Mouse (Mus musculus): ENCODE measurements around the gene Wfdc9. TPM values are rescaled to one million over a fixed set of nuclear protein-coding genes. Genes with fewer than 3 reads are reported as not detected.

The Wfdc9 gene
- polyA plus RNA-seq, 1 experiment from 2014 or later: not detected

DNA sequence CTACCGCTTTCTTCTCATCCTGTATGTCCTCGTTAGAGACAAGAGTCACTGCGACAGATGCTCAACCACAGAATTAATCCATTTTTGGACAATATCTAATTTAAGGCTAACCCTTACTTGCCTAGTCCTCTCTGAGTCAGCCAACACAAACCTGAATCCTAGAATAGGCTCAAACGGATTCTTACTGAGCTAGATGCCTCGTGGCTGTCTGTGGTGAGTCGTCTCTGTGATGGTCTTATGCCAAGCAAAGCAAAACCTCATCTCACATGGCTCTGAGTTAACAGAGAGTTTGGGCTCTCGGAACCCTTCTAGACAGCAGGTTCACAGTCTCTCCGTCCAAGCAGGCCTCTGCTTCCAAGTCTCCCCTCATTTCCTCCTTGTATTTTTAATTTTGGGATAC is 52.0 kb downstream of the Wfdc9 start:
- no peak overlapping the region for H3K27ac ChIP-seq (ENCODE audit: low read depth, low read length)
- no peak overlapping the region for H3K4me2 ChIP-seq (replicated peaks; ENCODE audit: low read depth)
- no peaks in the 10 kb centered on the region for H3K27me3 ChIP-seq (replicated peaks; ENCODE audit: control insufficient read depth, insufficient read depth, low read length)
- H3K4me1 ChIP-seq (replicated peaks; ENCODE audit: control insufficient read depth, insufficient read depth, low read length): no peaks in the 10 kb centered on the region
- 95% methylated on average over 8 of the region's 8 CpGs for WGBS
- no peaks in the 10 kb centered on the region for H3K9me3 ChIP-seq (ENCODE audit: control insufficient read depth)
- no peaks in the 10 kb centered on the region for H3K36me3 ChIP-seq (ENCODE audit: control insufficient read depth, insufficient read depth)
- TF ChIP-seq CTCF (IDR thresholded peaks at IDR 0.05; ENCODE audit: low read depth): no peak
- no peak overlapping the region for H3K9ac ChIP-seq (ENCODE audit: low read depth, low read length)
- ATAC-seq: no peak
- H3K4me3 ChIP-seq (ENCODE audit: low read depth, low read length): no peak overlapping the region

DNA sequence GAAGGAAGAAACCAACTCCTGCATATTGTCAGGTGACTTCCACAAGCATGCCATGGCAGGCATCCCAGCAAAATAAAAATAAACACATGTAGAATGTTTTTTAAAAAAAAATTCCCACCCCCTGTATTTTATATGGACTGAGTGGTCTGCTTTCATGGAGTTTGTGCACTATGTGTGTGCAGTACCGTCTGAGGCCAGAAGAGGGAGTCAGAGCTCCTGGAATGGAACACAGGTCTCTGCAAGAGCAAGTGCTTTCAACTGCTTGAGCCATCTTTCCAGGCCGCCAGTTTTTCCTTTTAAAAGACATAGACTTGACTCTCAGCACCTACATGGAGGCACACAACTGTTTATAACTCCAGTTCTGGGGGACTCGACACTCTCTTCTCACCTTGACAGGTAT is 52.9 kb downstream of the Wfdc9 start:
- H3K27me3 ChIP-seq (replicated peaks; ENCODE audit: control insufficient read depth, insufficient read depth, low read length): no peaks in the 10 kb centered on the region
- H3K9ac ChIP-seq (ENCODE audit: low read depth, low read length): no peak overlapping the region
- H3K9me3 ChIP-seq (ENCODE audit: control insufficient read depth): no peaks in the 10 kb centered on the region
- no peaks in the 10 kb centered on the region for H3K4me1 ChIP-seq (replicated peaks; ENCODE audit: control insufficient read depth, insufficient read depth, low read length)
- no peak; the same call in 1 of the 2 replicates for TF ChIP-seq CTCF (IDR thresholded peaks at IDR 0.05; ENCODE audit: low read depth)
- no peak for ATAC-seq
- 89% methylated on average over 3 of the region's 3 CpGs for WGBS
- no peak overlapping the region for H3K4me2 ChIP-seq (replicated peaks; ENCODE audit: low read depth)
- no peaks in the 10 kb centered on the region for H3K36me3 ChIP-seq (ENCODE audit: control insufficient read depth, insufficient read depth)
- no peak overlapping the region for H3K4me3 ChIP-seq (ENCODE audit: low read depth, low read length)
- no peak overlapping the region for H3K27ac ChIP-seq (ENCODE audit: low read depth, low read length)

DNA sequence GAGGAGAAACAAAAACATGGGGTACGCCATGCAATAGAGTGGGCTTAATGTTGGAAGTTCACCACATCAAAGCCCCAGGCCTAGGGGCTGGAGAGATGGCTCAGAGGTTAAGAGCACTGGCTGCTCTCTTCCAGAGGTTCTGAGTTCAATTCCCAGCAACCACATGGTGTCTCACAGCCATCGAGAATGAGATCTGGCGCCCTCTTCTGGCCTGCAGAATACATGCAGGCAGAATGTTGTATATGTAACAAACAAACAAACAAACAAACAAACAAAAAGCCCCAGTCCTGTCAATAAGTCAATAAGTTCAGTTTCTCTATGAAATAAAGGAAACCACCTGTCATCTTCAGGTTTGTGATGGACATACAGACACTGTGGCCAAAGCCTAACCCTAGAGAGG is 56.2 kb downstream of the Wfdc9 start:
- H3K9ac ChIP-seq (ENCODE audit: low read depth, low read length): no peak overlapping the region
- no peak for ATAC-seq
- 65% methylated on average over 3 of the region's 3 CpGs for WGBS
- no peak overlapping the region for H3K27ac ChIP-seq (ENCODE audit: low read depth, low read length)
- no peaks in the 10 kb centered on the region for H3K27me3 ChIP-seq (replicated peaks; ENCODE audit: control insufficient read depth, insufficient read depth, low read length)
- H3K9me3 ChIP-seq (ENCODE audit: control insufficient read depth): no peaks in the 10 kb centered on the region
- H3K4me3 ChIP-seq (ENCODE audit: low read depth, low read length): no peak overlapping the region
- no peaks in the 10 kb centered on the region for H3K4me1 ChIP-seq (replicated peaks; ENCODE audit: control insufficient read depth, insufficient read depth, low read length)
- H3K36me3 ChIP-seq (ENCODE audit: control insufficient read depth, insufficient read depth): no peaks in the 10 kb centered on the region
- no peak overlapping the region for H3K4me2 ChIP-seq (replicated peaks; ENCODE audit: low read depth)
- TF ChIP-seq CTCF (IDR thresholded peaks at IDR 0.05; ENCODE audit: low read depth): peak; percentile 34; the same call in 1 of the 2 replicates

Other genes with a start within 250 kb of the Wfdc9 start
- gene Sdc4, start 212.7 kb downstream of the Wfdc9 start, polyA plus RNA-seq (2015; fragmentation: Nextera tagmentation; extraction: Ambion mirVana): 92.0 and 103 TPM in 2 replicates
- 58.7 and 62.3 TPM in 2 replicates for gene Sys1, start 199.6 kb downstream of the Wfdc9 start, polyA plus RNA-seq (2015; fragmentation: Nextera tagmentation; extraction: Ambion mirVana)
- 21.4 and 29.1 TPM in 2 replicates for gene Gm20458, start 195.6 kb downstream of the Wfdc9 start, polyA plus RNA-seq (2015; fragmentation: Nextera tagmentation; extraction: Ambion mirVana)
- not detected in 2 replicates for gene Trp53tg5, start 182.9 kb downstream of the Wfdc9 start, polyA plus RNA-seq (2015; fragmentation: Nextera tagmentation; extraction: Ambion mirVana)
- gene Dbndd2, start 170.5 kb downstream of the Wfdc9 start, polyA plus RNA-seq (2015; fragmentation: Nextera tagmentation; extraction: Ambion mirVana): 15.9 and 18.8 TPM in 2 replicates
- gene Pigt, start 159.1 kb downstream of the Wfdc9 start, polyA plus RNA-seq (2015; fragmentation: Nextera tagmentation; extraction: Ambion mirVana): 75.8 and 83.0 TPM in 2 replicates
- 6.5 and 11.9 TPM in 2 replicates for gene Wfdc2, start 94.2 kb downstream of the Wfdc9 start, polyA plus RNA-seq (2015; fragmentation: Nextera tagmentation; extraction: Ambion mirVana)
- gene Spint3, start 83.1 kb downstream of the Wfdc9 start, polyA plus RNA-seq (2015; fragmentation: Nextera tagmentation; extraction: Ambion mirVana): not detected in 2 replicates
- gene Wfdc6a, start 71.1 kb downstream of the Wfdc9 start, polyA plus RNA-seq (2015; fragmentation: Nextera tagmentation; extraction: Ambion mirVana): 0.14 TPM in 1 of 2 replicates, not detected in the other
- gene Eppin, start 63.0 kb downstream of the Wfdc9 start, polyA plus RNA-seq (2015; fragmentation: Nextera tagmentation; extraction: Ambion mirVana): not detected in 2 replicates
- gene Wfdc6b, start 43.1 kb downstream of the Wfdc9 start, polyA plus RNA-seq (2015; fragmentation: Nextera tagmentation; extraction: Ambion mirVana): not detected in 2 replicates
- gene Wfdc8, start 43.0 kb downstream of the Wfdc9 start, polyA plus RNA-seq (2015; fragmentation: Nextera tagmentation; extraction: Ambion mirVana): not detected in 2 replicates
- gene Wfdc16, start 17.8 kb downstream of the Wfdc9 start, polyA plus RNA-seq (2015; fragmentation: Nextera tagmentation; extraction: Ambion mirVana): not detected in 2 replicates
- not detected in 2 replicates for gene Wfdc10, start 537 bp downstream of the Wfdc9 start, polyA plus RNA-seq (2015; fragmentation: Nextera tagmentation; extraction: Ambion mirVana)
- gene Wfdc11, start 17.5 kb upstream of the Wfdc9 start, polyA plus RNA-seq (2015; fragmentation: Nextera tagmentation; extraction: Ambion mirVana): not detected in 2 replicates
- 0.14 and 0.18 TPM in 2 replicates for gene Wfdc13, start 28.5 kb upstream of the Wfdc9 start, polyA plus RNA-seq (2015; fragmentation: Nextera tagmentation; extraction: Ambion mirVana)
- gene Spint4, start 41.9 kb upstream of the Wfdc9 start, polyA plus RNA-seq (2015; fragmentation: Nextera tagmentation; extraction: Ambion mirVana): not detected in 2 replicates
- gene Spint5, start 58.7 kb upstream of the Wfdc9 start, polyA plus RNA-seq (2015; fragmentation: Nextera tagmentation; extraction: Ambion mirVana): not detected in 2 replicates
- gene Wfdc3, start 89.3 kb upstream of the Wfdc9 start, polyA plus RNA-seq (2015; fragmentation: Nextera tagmentation; extraction: Ambion mirVana): 0.85 and 0.95 TPM in 2 replicates
- 39.4 and 43.3 TPM in 2 replicates for gene Dnttip1, start 89.4 kb upstream of the Wfdc9 start, polyA plus RNA-seq (2015; fragmentation: Nextera tagmentation; extraction: Ambion mirVana)
- gene Ube2c, start 113.3 kb upstream of the Wfdc9 start, polyA plus RNA-seq (2015; fragmentation: Nextera tagmentation; extraction: Ambion mirVana): 118 and 121 TPM in 2 replicates
- gene Tnnc2, start 123.4 kb upstream of the Wfdc9 start, polyA plus RNA-seq (2015; fragmentation: Nextera tagmentation; extraction: Ambion mirVana): 0.51 and 0.73 TPM in 2 replicates
- gene Snx21, start 129.2 kb upstream of the Wfdc9 start, polyA plus RNA-seq (2015; fragmentation: Nextera tagmentation; extraction: Ambion mirVana): 12.5 and 13.0 TPM in 2 replicates
- 52.5 and 54.4 TPM in 2 replicates for gene Acot8, start 148.3 kb upstream of the Wfdc9 start, polyA plus RNA-seq (2015; fragmentation: Nextera tagmentation; extraction: Ambion mirVana)
- gene Zswim3, start 148.5 kb upstream of the Wfdc9 start, polyA plus RNA-seq (2015; fragmentation: Nextera tagmentation; extraction: Ambion mirVana): 3.7 and 4.2 TPM in 2 replicates
- 7.0 and 7.6 TPM in 2 replicates for gene Zswim1, start 166.1 kb upstream of the Wfdc9 start, polyA plus RNA-seq (2015; fragmentation: Nextera tagmentation; extraction: Ambion mirVana)
- not detected in 2 replicates for gene Spata25, start 172.0 kb upstream of the Wfdc9 start, polyA plus RNA-seq (2015; fragmentation: Nextera tagmentation; extraction: Ambion mirVana)
- 1,079 and 1,142 TPM in 2 replicates for gene Ctsa, start 176.3 kb upstream of the Wfdc9 start, polyA plus RNA-seq (2015; fragmentation: Nextera tagmentation; extraction: Ambion mirVana)
- gene Neurl2, start 176.9 kb upstream of the Wfdc9 start, polyA plus RNA-seq (2015; fragmentation: Nextera tagmentation; extraction: Ambion mirVana): 4.6 and 5.7 TPM in 2 replicates
- gene Pltp, start 201.1 kb upstream of the Wfdc9 start, polyA plus RNA-seq (2015; fragmentation: Nextera tagmentation; extraction: Ambion mirVana): 14.5 and 16.2 TPM in 2 replicates
- 43.2 and 44.0 TPM in 2 replicates for gene Pcif1, start 222.7 kb upstream of the Wfdc9 start, polyA plus RNA-seq (2015; fragmentation: Nextera tagmentation; extraction: Ambion mirVana)

All from intestine, postnatal 0 days (tissue).